In genomic region chr2:157395371-157395770, GRCm38 (mm10) we compare ENCODE assay signal across 12 mouse cellular contexts. TPM values are rescaled to one million over a fixed set of nuclear protein-coding genes. Genes with fewer than 3 reads are reported as not detected.
DNase-seq lines count a peak whose midpoint lies in the region; ATAC-seq lines count a peak whose summit lies in the region.
"Had no signal": no experiment of that assay in that cellular context is flagged by ENCODE, and none has a peak within 500 bp of the region (broad histone marks: within the 10 kb centered on the region; RNA-seq: fewer than 3 reads in every experiment).

No protein-coding gene starts in this region.

- H3K4me2 ChIP-seq in forebrain, embryonic 11.5 days (ENCODE audit: low read depth, low read length, severe bottlenecking), result no peak overlapping the region
- no peak overlapping the region for H3K4me2 ChIP-seq in forebrain, embryonic 14.5 days (ENCODE audit: low read length)
- H3K4me2 ChIP-seq in midbrain, embryonic 13.5 days (replicated peaks), result no peak overlapping the region
- no peak overlapping the region; the same call in 1 of the 2 replicates for H3K4me2 ChIP-seq in hindbrain, embryonic 14.5 days (replicated peaks)
- H3K4me2 ChIP-seq in neural tube, embryonic 14.5 days (ENCODE audit: low read depth, low read length), result no peak overlapping the region
- H3K4me2 ChIP-seq: embryonic facial prominence, embryonic 13.5 days had no signal

- 73% methylated on average over 5 of the region's 5 CpGs for WGBS in forebrain, embryonic 11.5 days
- 70% methylated on average over 5 of the region's 5 CpGs for WGBS in forebrain, embryonic 14.5 days
- WGBS in midbrain, embryonic 10.5 days, result 73% methylated on average over 5 of the region's 5 CpGs
- WGBS in midbrain, embryonic 13.5 days, result 77% methylated on average over 5 of the region's 5 CpGs
- WGBS in hindbrain, embryonic 14.5 days, result 71% methylated on average over 5 of the region's 5 CpGs
- WGBS in neural tube, embryonic 14.5 days, result 57% methylated on average over 5 of the region's 5 CpGs

- H3K27me3 ChIP-seq in forebrain, embryonic 11.5 days (ENCODE audit: control insufficient read depth, insufficient read depth, low read length), result no peaks in the 10 kb centered on the region
- H3K27me3 ChIP-seq in forebrain, embryonic 14.5 days (replicated peaks; ENCODE audit: control insufficient read depth, insufficient read depth, low read length), result no peaks in the 10 kb centered on the region
- no peaks in the 10 kb centered on the region for H3K27me3 ChIP-seq in midbrain, embryonic 10.5 days (ENCODE audit: low read depth, poor library complexity, severe bottlenecking)
- no peaks in the 10 kb centered on the region for H3K27me3 ChIP-seq in midbrain, embryonic 13.5 days
- H3K27me3 ChIP-seq in hindbrain, embryonic 14.5 days (ENCODE audit: control insufficient read depth, insufficient read depth, low read length), result no peaks in the 10 kb centered on the region
- H3K27me3 ChIP-seq in neural tube, embryonic 14.5 days (ENCODE audit: control insufficient read depth, insufficient read depth, low read length), result no peaks in the 10 kb centered on the region
- H3K27me3 ChIP-seq: embryonic facial prominence, embryonic 13.5 days had no signal

- no peaks in the 10 kb centered on the region; the same call in 1 of the 2 replicates for H3K4me1 ChIP-seq in forebrain, embryonic 11.5 days (replicated peaks; ENCODE audit: control insufficient read depth, insufficient read depth, low read length)
- H3K4me1 ChIP-seq in forebrain, embryonic 14.5 days (ENCODE audit: control insufficient read depth, insufficient read depth, low read length), result no peaks in the 10 kb centered on the region
- H3K4me1 ChIP-seq in midbrain, embryonic 10.5 days, result peaks cover 7% of the 10 kb centered on the region
- H3K4me1 ChIP-seq in midbrain, embryonic 13.5 days (replicated peaks), result peaks cover 9% of the 10 kb centered on the region; the same call in 1 of the 2 replicates
- no peaks in the 10 kb centered on the region for H3K4me1 ChIP-seq in hindbrain, embryonic 14.5 days (replicated peaks; ENCODE audit: control insufficient read depth, insufficient read depth, low read length)
- H3K4me1 ChIP-seq in neural tube, embryonic 14.5 days (ENCODE audit: control insufficient read depth, insufficient read depth, low read length), result no peaks in the 10 kb centered on the region

- H3K9me3 ChIP-seq in forebrain, embryonic 11.5 days (ENCODE audit: control insufficient read depth, low read length), result no peaks in the 10 kb centered on the region; the same call in 1 of the 2 replicates
- 0 out of 2 replicates have a peak, but pooled peaks cover 2% of the 10 kb centered on the region for H3K9me3 ChIP-seq in forebrain, embryonic 14.5 days (replicated peaks; ENCODE audit: control insufficient read depth, low read length)
- H3K9me3 ChIP-seq in midbrain, embryonic 10.5 days (replicated peaks), result peaks cover 8% of the 10 kb centered on the region
- H3K9me3 ChIP-seq in midbrain, embryonic 13.5 days, result no peaks in the 10 kb centered on the region
- 0 out of 2 replicates have a peak, but pooled peaks cover 6% of the 10 kb centered on the region for H3K9me3 ChIP-seq in hindbrain, embryonic 14.5 days (ENCODE audit: control insufficient read depth, low read length)
- H3K9me3 ChIP-seq in neural tube, embryonic 14.5 days (ENCODE audit: control insufficient read depth, low read length), result no peaks in the 10 kb centered on the region
- H3K9me3 ChIP-seq: embryonic facial prominence, embryonic 13.5 days had no signal

- no peak for ATAC-seq in forebrain, embryonic 11.5 days (replicated peaks; ENCODE audit: low FRiP score)
- ATAC-seq in forebrain, embryonic 14.5 days, result no peak
- no peak for ATAC-seq in midbrain, embryonic 13.5 days
- no peak for ATAC-seq in hindbrain, embryonic 14.5 days (ENCODE audit: low FRiP score)
- ATAC-seq in neural tube, embryonic 14.5 days (ENCODE audit: low read depth), result no peak

- H3K9ac ChIP-seq in forebrain, embryonic 11.5 days (ENCODE audit: low read length), result no peak overlapping the region
- H3K9ac ChIP-seq in forebrain, embryonic 14.5 days (ENCODE audit: low read length), result no peak overlapping the region
- no peak overlapping the region for H3K9ac ChIP-seq in midbrain, embryonic 13.5 days (replicated peaks)
- H3K9ac ChIP-seq in hindbrain, embryonic 14.5 days, result no peak overlapping the region
- H3K9ac ChIP-seq in neural tube, embryonic 14.5 days (replicated peaks; ENCODE audit: low read depth, low read length), result no peak overlapping the region
- H3K9ac ChIP-seq: embryonic facial prominence, embryonic 13.5 days had no signal

- no peak overlapping the region for H3K27ac ChIP-seq in forebrain, embryonic 11.5 days (ENCODE audit: low read depth, low read length)
- no peak overlapping the region for H3K27ac ChIP-seq in forebrain, embryonic 14.5 days (ENCODE audit: low read depth, low read length)
- 0 out of 2 replicates have a peak overlapping the region, but pooled peaks have one; percentile 38 for H3K27ac ChIP-seq in midbrain, embryonic 10.5 days (replicated peaks)
- no peak overlapping the region for H3K27ac ChIP-seq in midbrain, embryonic 13.5 days
- peak overlapping the region; percentile 38 for H3K27ac ChIP-seq in hindbrain, embryonic 14.5 days
- H3K27ac ChIP-seq in neural tube, embryonic 14.5 days (ENCODE audit: low read depth, low read length), result peak overlapping the region; percentile 12; the same call in 1 of the 2 replicates
- H3K27ac ChIP-seq: embryonic facial prominence, embryonic 13.5 days had no signal

- peaks cover 2% of the 10 kb centered on the region; the same call in 1 of the 2 replicates for H3K36me3 ChIP-seq in forebrain, embryonic 11.5 days (ENCODE audit: control insufficient read depth, insufficient read depth, low read length)
- peaks cover 40% of the 10 kb centered on the region for H3K36me3 ChIP-seq in forebrain, embryonic 14.5 days (ENCODE audit: control insufficient read depth, insufficient read depth, low read length)
- peaks cover 65% of the 10 kb centered on the region for H3K36me3 ChIP-seq in midbrain, embryonic 10.5 days
- peaks cover 48% of the 10 kb centered on the region for H3K36me3 ChIP-seq in midbrain, embryonic 13.5 days
- H3K36me3 ChIP-seq in hindbrain, embryonic 14.5 days (replicated peaks; ENCODE audit: control insufficient read depth, insufficient read depth), result peaks cover 27% of the 10 kb centered on the region
- H3K36me3 ChIP-seq in neural tube, embryonic 14.5 days (ENCODE audit: control insufficient read depth, insufficient read depth, low read length), result no peaks in the 10 kb centered on the region; the same call in 1 of the 2 replicates

- DNase-seq in forebrain, embryonic 11.5 days (ENCODE audit: low spot score), result peak; percentile 42
- DNase-seq in forebrain, embryonic 14.5 days (ENCODE audit: low spot score), result no peak
- no peak for DNase-seq in midbrain, embryonic 10.5 days (ENCODE audit: low spot score)
- no peak for DNase-seq in hindbrain, embryonic 14.5 days (ENCODE audit: low spot score)
- DNase-seq in adrenal gland, adult 2 months, result no peak
- DNase-seq in adrenal gland, postnatal 36 days, result no peak
- DNase-seq: layer of hippocampus, adult 9-11 months had no signal

- no peak overlapping the region for H3K4me3 ChIP-seq in forebrain, embryonic 11.5 days (ENCODE audit: low read depth, low read length)
- no peak overlapping the region for H3K4me3 ChIP-seq in forebrain, embryonic 14.5 days (ENCODE audit: low read depth, low read length)
- H3K4me3 ChIP-seq in midbrain, embryonic 10.5 days, result no peak overlapping the region
- no peak overlapping the region for H3K4me3 ChIP-seq in midbrain, embryonic 13.5 days (replicated peaks)
- H3K4me3 ChIP-seq in hindbrain, embryonic 14.5 days (replicated peaks; ENCODE audit: low read length), result no peak overlapping the region
- H3K4me3 ChIP-seq in neural tube, embryonic 14.5 days (ENCODE audit: low read depth, low read length), result no peak overlapping the region
- H3K4me3 ChIP-seq: embryonic facial prominence, embryonic 13.5 days had no signal

RNA-seq across cellular contexts. Expression of gene Src, which starts 22.9 kb away (rescaled TPM):
- 20.3 and 23.2 TPM in 2 replicates for polyA plus RNA-seq in forebrain, embryonic 11.5 days (2014; fragmentation: Nextera tagmentation; extraction: Ambion mirVana)
- polyA plus RNA-seq in forebrain, embryonic 14.5 days (2014; fragmentation: Nextera tagmentation; extraction: Ambion mirVana), result 30.1 and 31.0 TPM in 2 replicates
- 16.1 and 19.3 TPM in 2 replicates for polyA plus RNA-seq in midbrain, embryonic 10.5 days (2016; fragmentation: Nextera tagmentation; extraction: Ambion mirVana)
- polyA plus RNA-seq in midbrain, embryonic 13.5 days (2015; fragmentation: Nextera tagmentation; extraction: Ambion mirVana), result 31.6 and 39.1 TPM in 2 replicates
- 24.8 and 30.1 TPM in 2 replicates for polyA plus RNA-seq in hindbrain, embryonic 14.5 days (2014; fragmentation: Nextera tagmentation; extraction: Ambion mirVana)
- 19.3 and 23.9 TPM in 2 replicates for polyA plus RNA-seq in neural tube, embryonic 14.5 days (2014; fragmentation: Nextera tagmentation; extraction: Ambion mirVana)
- 10 to 100 TPM; 12.6 to 22.7 TPM for total RNA-seq in adrenal gland, adult 2 months (2021)
- 28.4 and 29.4 TPM in 2 replicates for polyA plus RNA-seq in adrenal gland, adult 2 months (2012; rRNA removed)
- 10 to 100 TPM; 17.7 to 18.0 TPM for total RNA-seq in adrenal gland, postnatal 36 days (2021)

RNA-seq across cellular contexts. Expression of gene Manbal, which starts 28.0 kb away (rescaled TPM):
- 31.0 and 34.8 TPM in 2 replicates for polyA plus RNA-seq in forebrain, embryonic 11.5 days (2014; fragmentation: Nextera tagmentation; extraction: Ambion mirVana)
- 72.7 and 78.5 TPM in 2 replicates for polyA plus RNA-seq in forebrain, embryonic 14.5 days (2014; fragmentation: Nextera tagmentation; extraction: Ambion mirVana)
- 68.8 and 75.6 TPM in 2 replicates for polyA plus RNA-seq in midbrain, embryonic 10.5 days (2016; fragmentation: Nextera tagmentation; extraction: Ambion mirVana)
- 88.1 and 91.0 TPM in 2 replicates for polyA plus RNA-seq in midbrain, embryonic 13.5 days (2015; fragmentation: Nextera tagmentation; extraction: Ambion mirVana)
- 53.3 and 58.1 TPM in 2 replicates for polyA plus RNA-seq in hindbrain, embryonic 14.5 days (2014; fragmentation: Nextera tagmentation; extraction: Ambion mirVana)
- polyA plus RNA-seq in neural tube, embryonic 14.5 days (2014; fragmentation: Nextera tagmentation; extraction: Ambion mirVana), result 51.5 and 58.5 TPM in 2 replicates
- total RNA-seq in adrenal gland, adult 2 months (2021), result 10 to 100 TPM; 31.0 to 37.6 TPM
- 85.8 and 87.4 TPM in 2 replicates for polyA plus RNA-seq in adrenal gland, adult 2 months (2012; rRNA removed)
- 10 to 100 TPM; 31.6 to 34.1 TPM for total RNA-seq in adrenal gland, postnatal 36 days (2021)

RNA-seq across cellular contexts. Expression of gene Ghrh, which starts 48.1 kb away (rescaled TPM):
- polyA plus RNA-seq in forebrain, embryonic 11.5 days (2014; fragmentation: Nextera tagmentation; extraction: Ambion mirVana), result 0.83 and 1.5 TPM in 2 replicates
- polyA plus RNA-seq in forebrain, embryonic 14.5 days (2014; fragmentation: Nextera tagmentation; extraction: Ambion mirVana), result 1.1 and 2.5 TPM in 2 replicates
- 0.42 and 1.1 TPM in 2 replicates for polyA plus RNA-seq in midbrain, embryonic 10.5 days (2016; fragmentation: Nextera tagmentation; extraction: Ambion mirVana)
- 1.6 and 3.4 TPM in 2 replicates for polyA plus RNA-seq in midbrain, embryonic 13.5 days (2015; fragmentation: Nextera tagmentation; extraction: Ambion mirVana)
- polyA plus RNA-seq in hindbrain, embryonic 14.5 days (2014; fragmentation: Nextera tagmentation; extraction: Ambion mirVana), result 0.58 and 0.94 TPM in 2 replicates
- polyA plus RNA-seq in neural tube, embryonic 14.5 days (2014; fragmentation: Nextera tagmentation; extraction: Ambion mirVana), result not detected in 2 replicates
- not detected for total RNA-seq in adrenal gland, adult 2 months (2021)
- polyA plus RNA-seq in adrenal gland, adult 2 months (2012; rRNA removed), result not detected in 2 replicates
- not detected for total RNA-seq in adrenal gland, postnatal 36 days (2021)
- total RNA-seq: gastrocnemius, adult 8-10 months; liver, adult 2 months had no signal
- polyA plus RNA-seq: liver, adult 2 months had no signal

Comparison
In these comparisons a context has a peak if more than half of its experiments do, and no peak if none do; other contexts are left out.
1. H3K27ac ChIP-seq: peak in midbrain, embryonic 10.5 days (single experiment), hindbrain, embryonic 14.5 days (single experiment) and neural tube, embryonic 14.5 days (single experiment); none in forebrain, embryonic 11.5 days (single experiment), forebrain, embryonic 14.5 days (single experiment) and midbrain, embryonic 13.5 days (single experiment).